Mouse (Mus musculus) brain, embryonic 14.5 days (tissue): ENCODE measurements at regions not wholly inside any gene's neighbourhood (a gene's known extent, or its start where the extent isn't known, plus 50 kb on each side); places are given as distances from the start of the nearest gene placed in this dataset.

ENCODE experiments used
- CTCF ChIP-seq: fragments of 200-500 bp; IDR thresholded peaks from 2 replicates; pipeline ENCODE4 v1.5.1; 2012; ENCODE audit warnings: inconsistent platforms, mild to moderate bottlenecking, moderate library complexity, borderline replicate concordance; ENCODE audit not compliant: insufficient read depth, insufficient read length; ENCODE audit errors: extremely low read depth
- POLR2A ChIP-seq: fragments of 200-500 bp; IDR thresholded peaks from 2 replicates; pipeline ENCODE4 v1.6.1; 2012; ENCODE audit warnings: mild to moderate bottlenecking, inconsistent platforms, borderline replicate concordance; ENCODE audit not compliant: poor library complexity, insufficient read depth, insufficient read length, severe bottlenecking; ENCODE audit errors: extremely low read depth

GRCm38 (mm10) chr10:17561466-17561865, 161.6 kb upstream of the Cited2 start:
- TF ChIP-seq POLR2A (no peak), CTCF (no peak)
